Mouse (Mus musculus): Measurements from ENCODE around the gene Zfp688.
A peak's percentile ranks its signal among the peaks of the same experiment; 100 is the strongest.
"Not testable (repeated sequence)": the region's sequence is repeated elsewhere in the genome, so short reads cannot be mapped to it uniquely, and the experiment has no call there.

The Zfp688 gene

GRCm38 (mm10) chr7:127411418-127411817 lies 10.4 kb downstream of the Zfp688 start:
- DNase-seq (ENCODE audit: extremely low spot score) = no peak

- peak; percentile 89 for DNase-seq (ENCODE audit: extremely low spot score)
These were observed 15.6 kb downstream of the Zfp688 start, which contains the start of gene Zfp764 for GRCm38 (mm10) chr7:127406002-127406987. TSS of gene Zfp764 (minus strand) at chr7:127406822.

GRCm38 (mm10) chr7:127404101-127404500 lies 17.8 kb downstream of the Zfp688 start:
- DNase-seq (ENCODE audit: extremely low spot score) = not testable (repeated sequence)

- no peak for DNase-seq (ENCODE audit: extremely low spot score)
These were observed 18.9 kb downstream of the Zfp688 start for GRCm38 (mm10) chr7:127402980-127403379.

- no peak for DNase-seq (ENCODE audit: extremely low spot score)
These were observed 21.5 kb downstream of the Zfp688 start for GRCm38 (mm10) chr7:127400355-127400754.

- DNase-seq (ENCODE audit: extremely low spot score) = no peak
These were observed 27.9 kb downstream of the Zfp688 start for GRCm38 (mm10) chr7:127393944-127394333.

- peak; percentile 98 for DNase-seq (ENCODE audit: extremely low spot score)
These were observed 28.5 kb downstream of the Zfp688 start, which contains the start of gene E430018J23Rik for GRCm38 (mm10) chr7:127393157-127393943. TSS of gene E430018J23Rik (minus strand) at chr7:127393629.

GRCm38 (mm10) chr7:127392251-127392824 lies 29.5 kb downstream of the Zfp688 start:
- DNase-seq (ENCODE audit: extremely low spot score) = no peak

GRCm38 (mm10) chr7:127391538-127391937 lies 30.3 kb downstream of the Zfp688 start:
- DNase-seq (ENCODE audit: extremely low spot score) = no peak

- DNase-seq (ENCODE audit: extremely low spot score) = no peak
These were observed 31.6 kb downstream of the Zfp688 start for GRCm38 (mm10) chr7:127390306-127390705.

GRCm38 (mm10) chr7:127388201-127388600 lies 33.7 kb downstream of the Zfp688 start:
- not testable (repeated sequence) for DNase-seq (ENCODE audit: extremely low spot score)

- peak; percentile 82 for DNase-seq (ENCODE audit: extremely low spot score)
These were observed 35.1 kb downstream of the Zfp688 start, which contains the start of gene 9130019O22Rik for GRCm38 (mm10) chr7:127386641-127387392. TSS of gene 9130019O22Rik (minus strand) at chr7:127387166.

GRCm38 (mm10) chr7:127385560-127385959 lies 36.3 kb downstream of the Zfp688 start:
- DNase-seq (ENCODE audit: extremely low spot score) = not testable (repeated sequence)

- DNase-seq (ENCODE audit: extremely low spot score) = no peak
These were observed 43.5 kb downstream of the Zfp688 start for GRCm38 (mm10) chr7:127378310-127378921.

GRCm38 (mm10) chr7:127375271-127376245 lies 46.3 kb downstream of the Zfp688 start, which contains the start of gene Zfp747:
TSS of gene Zfp747 (minus strand) at chr7:127376050.
- DNase-seq (ENCODE audit: extremely low spot score) = peak; percentile 88

GRCm38 (mm10) chr7:127371870-127372269 lies 50.0 kb downstream of the Zfp688 start:
- not testable (repeated sequence) for DNase-seq (ENCODE audit: extremely low spot score)

- no peak for DNase-seq (ENCODE audit: extremely low spot score)
These were observed 50.7 kb downstream of the Zfp688 start for GRCm38 (mm10) chr7:127371213-127371612.

Measured in embryo, embryonic 9.5 days (tissue).